Mouse (Mus musculus): ENCODE measurements around the gene 2810021J22Rik.

Gene 2810021J22Rik

GRCm38 (mm10) chr11:58916879-58917744, 50.1 kb downstream of the 2810021J22Rik start:
- no peak for DNase-seq (ENCODE audit: low spot score in 2 of 2)

- DNase-seq (ENCODE audit: low spot score in 2 of 2), result no peak
These were observed 50.8 kb downstream of the 2810021J22Rik start, which contains the start of gene Btnl10 for GRCm38 (mm10) chr11:58917745-58918366. Gene Btnl10 (plus strand): TSS chr11:58917908.

GRCm38 (mm10) chr11:58918759-58919158, 51.7 kb downstream of the 2810021J22Rik start:
- DNase-seq (ENCODE audit: low spot score in 2 of 2), result no peak

- DNase-seq (ENCODE audit: low spot score in 2 of 2), result no peak
These were observed 55.4 kb downstream of the 2810021J22Rik start for GRCm38 (mm10) chr11:58922420-58922819.

GRCm38 (mm10) chr11:58926651-58927050, 59.6 kb downstream of the 2810021J22Rik start:
- DNase-seq (ENCODE audit: low spot score in 2 of 2), result no peak

- DNase-seq (ENCODE audit: low spot score in 2 of 2), result no peak
These were observed 60.0 kb downstream of the 2810021J22Rik start for GRCm38 (mm10) chr11:58927053-58927452.

- peak; percentile 23 to 36 for DNase-seq (ENCODE audit: low spot score in 2 of 2)
These were observed 61.0 kb downstream of the 2810021J22Rik start for GRCm38 (mm10) chr11:58927790-58928651.

GRCm38 (mm10) chr11:58929055-58929454, 62.0 kb downstream of the 2810021J22Rik start:
- no peak for DNase-seq (ENCODE audit: low spot score in 2 of 2)

GRCm38 (mm10) chr11:58929641-58930040, 62.6 kb downstream of the 2810021J22Rik start:
- DNase-seq (ENCODE audit: low spot score in 2 of 2), result no peak

- DNase-seq (ENCODE audit: low spot score in 2 of 2), result no peak
These were observed 63.2 kb downstream of the 2810021J22Rik start for GRCm38 (mm10) chr11:58930254-58930653.

- no peak for DNase-seq (ENCODE audit: low spot score in 2 of 2)
These were observed 64.6 kb downstream of the 2810021J22Rik start for GRCm38 (mm10) chr11:58931576-58931975.

Measured in urinary bladder, postnatal 36 days (tissue).